Mouse (Mus musculus): ENCODE data around the gene Dact2. TPM values are rescaled to one million over a fixed set of nuclear protein-coding genes. Genes with fewer than 3 reads are reported as not detected.

Gene Dact2
- 8.5 and 8.8 TPM in 2 replicates for polyA plus RNA-seq (2014; fragmentation: Nextera tagmentation; extraction: Ambion mirVana)

DNA sequence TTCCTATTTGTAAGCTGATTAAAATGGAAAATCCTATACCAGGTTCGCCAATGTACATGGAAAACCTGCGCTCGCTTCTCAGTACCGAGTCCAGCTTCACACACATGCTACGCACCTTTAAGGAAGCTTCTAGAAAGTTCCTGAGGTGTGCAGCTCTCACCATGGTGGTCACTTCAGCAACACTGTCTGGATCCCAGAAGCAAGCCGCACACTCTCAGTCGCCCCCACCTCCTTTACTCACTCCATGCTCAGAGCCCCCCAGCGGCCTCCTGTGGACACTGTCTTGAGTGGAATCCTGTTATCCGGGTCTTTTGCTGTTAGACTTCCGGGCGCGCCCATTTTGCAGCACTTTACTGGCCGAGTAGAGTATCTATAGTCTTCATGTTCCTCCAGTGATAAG, at the start of gene Dact2:
TSS of gene Dact2 (minus strand) at position 244 of the 400 bp plus-strand sequence.
- H3K36me3 ChIP-seq (ENCODE audit: control insufficient read depth, insufficient read depth, low read length): no peaks in the 10 kb centered on the region
- no peak for ATAC-seq (ENCODE audit: insufficient number of reproducible peaks, insufficient read depth, low FRiP score, low read depth)
- H3K4me3 ChIP-seq (ENCODE audit: low read depth, low read length): peak within 1 kb of the TSS; percentile 73
- H3K4me1 ChIP-seq (ENCODE audit: control insufficient read depth, insufficient read depth, low read length): peaks cover 23% of the 10 kb centered on the region; the same call in 1 of the 2 replicates
- peak within 1 kb of the TSS; percentile 86 for H3K4me2 ChIP-seq (replicated peaks; ENCODE audit: low read depth, low read length)
- H3K27me3 ChIP-seq (ENCODE audit: control insufficient read depth, insufficient read depth, low read length): peaks cover 8% of the 10 kb centered on the region; the same call in 1 of the 2 replicates
- H3K9ac ChIP-seq (replicated peaks; ENCODE audit: low read depth, low read length): peak within 1 kb of the TSS; percentile 58
- H3K27ac ChIP-seq (ENCODE audit: low read length): peak within 1 kb of the TSS; percentile 86
- no peaks in the 10 kb centered on the region for H3K9me3 ChIP-seq (ENCODE audit: control insufficient read depth, low read depth, low read length)
- WGBS: 34% methylated on average over 13 of the region's 13 CpGs

GRCm38 (mm10) chr17:14252456-14252855, 48.4 kb upstream of the Dact2 start:
- no peak for ATAC-seq (ENCODE audit: insufficient number of reproducible peaks, insufficient read depth, low FRiP score, low read depth)
- Histone ChIP-seq H3K4me2 (replicated peaks; ENCODE audit: low read depth, low read length) (no peak overlapping the region), H3K4me1 (ENCODE audit: control insufficient read depth, insufficient read depth, low read length) (peaks cover 10% of the 10 kb centered on the region; the same call in 1 of the 2 replicates), H3K27me3 (ENCODE audit: control insufficient read depth, insufficient read depth, low read length) (no peaks in the 10 kb centered on the region), H3K4me3 (ENCODE audit: low read depth, low read length) (no peak overlapping the region), H3K9ac (replicated peaks; ENCODE audit: low read depth, low read length) (no peak overlapping the region), H3K36me3 (ENCODE audit: control insufficient read depth, insufficient read depth, low read length) (no peaks in the 10 kb centered on the region), H3K9me3 (ENCODE audit: control insufficient read depth, low read depth, low read length) (no peaks in the 10 kb centered on the region), H3K27ac (ENCODE audit: low read length) (no peak overlapping the region)
- WGBS: 59% methylated on average over 7 of the region's 7 CpGs

- no peaks in the 10 kb centered on the region for H3K27me3 ChIP-seq (ENCODE audit: control insufficient read depth, insufficient read depth, low read length)
- ATAC-seq (ENCODE audit: insufficient number of reproducible peaks, insufficient read depth, low FRiP score, low read depth): no peak
- H3K36me3 ChIP-seq (ENCODE audit: control insufficient read depth, insufficient read depth, low read length): no peaks in the 10 kb centered on the region
- no peak overlapping the region for H3K4me2 ChIP-seq (replicated peaks; ENCODE audit: low read depth, low read length)
- H3K4me3 ChIP-seq (ENCODE audit: low read depth, low read length): no peak overlapping the region
- H3K9me3 ChIP-seq (ENCODE audit: control insufficient read depth, low read depth, low read length): no peaks in the 10 kb centered on the region
- WGBS: 80% methylated on average over 8 of the region's 8 CpGs
- no peak overlapping the region for H3K9ac ChIP-seq (replicated peaks; ENCODE audit: low read depth, low read length)
- H3K4me1 ChIP-seq (ENCODE audit: control insufficient read depth, insufficient read depth, low read length): peaks cover 10% of the 10 kb centered on the region; the same call in 1 of the 2 replicates
- no peak overlapping the region for H3K27ac ChIP-seq (ENCODE audit: low read length)
Observed at GRCm38 (mm10) chr17:14250401-14250800, 46.3 kb upstream of the Dact2 start.

GRCm38 (mm10) chr17:14249595-14249994, 45.5 kb upstream of the Dact2 start:
- ATAC-seq (ENCODE audit: insufficient number of reproducible peaks, insufficient read depth, low FRiP score, low read depth): no peak
- WGBS: 48% methylated on average over 4 of the region's 4 CpGs

GRCm38 (mm10) chr17:14247931-14248330, 43.8 kb upstream of the Dact2 start:
- Histone ChIP-seq H3K4me3 (ENCODE audit: low read depth, low read length) (no peak overlapping the region), H3K27me3 (ENCODE audit: control insufficient read depth, insufficient read depth, low read length) (no peaks in the 10 kb centered on the region), H3K9ac (replicated peaks; ENCODE audit: low read depth, low read length) (no peak overlapping the region), H3K4me2 (replicated peaks; ENCODE audit: low read depth, low read length) (no peak overlapping the region), H3K4me1 (ENCODE audit: control insufficient read depth, insufficient read depth, low read length) (peaks cover 15% of the 10 kb centered on the region; the same call in 1 of the 2 replicates), H3K9me3 (ENCODE audit: control insufficient read depth, low read depth, low read length) (no peaks in the 10 kb centered on the region), H3K36me3 (ENCODE audit: control insufficient read depth, insufficient read depth, low read length) (no peaks in the 10 kb centered on the region), H3K27ac (ENCODE audit: low read length) (no peak overlapping the region)
- WGBS: 90% methylated on average over 8 of the region's 8 CpGs
- ATAC-seq (ENCODE audit: insufficient number of reproducible peaks, insufficient read depth, low FRiP score, low read depth): no peak

More at GRCm38 (mm10) chr17:14249595-14249994, 45.5 kb upstream of the Dact2 start:
- Histone ChIP-seq H3K9ac (replicated peaks; ENCODE audit: low read depth, low read length) (no peak overlapping the region), H3K27me3 (ENCODE audit: control insufficient read depth, insufficient read depth, low read length) (no peaks in the 10 kb centered on the region), H3K4me1 (ENCODE audit: control insufficient read depth, insufficient read depth, low read length) (peaks cover 16% of the 10 kb centered on the region; the same call in 1 of the 2 replicates), H3K27ac (ENCODE audit: low read length) (no peak overlapping the region), H3K36me3 (ENCODE audit: control insufficient read depth, insufficient read depth, low read length) (no peaks in the 10 kb centered on the region), H3K4me2 (replicated peaks; ENCODE audit: low read depth, low read length) (no peak overlapping the region), H3K9me3 (ENCODE audit: control insufficient read depth, low read depth, low read length) (no peaks in the 10 kb centered on the region), H3K4me3 (ENCODE audit: low read depth, low read length) (no peak overlapping the region)

- H3K27ac ChIP-seq (ENCODE audit: low read length): 0 out of 2 replicates have a peak overlapping the region, but pooled peaks have one; percentile 11
- no peak overlapping the region for H3K9ac ChIP-seq (replicated peaks; ENCODE audit: low read depth, low read length)
- no peaks in the 10 kb centered on the region for H3K9me3 ChIP-seq (ENCODE audit: control insufficient read depth, low read depth, low read length)
- no peaks in the 10 kb centered on the region for H3K27me3 ChIP-seq (ENCODE audit: control insufficient read depth, insufficient read depth, low read length)
- WGBS: 81% methylated on average over 2 of the region's 2 CpGs
- ATAC-seq (ENCODE audit: insufficient number of reproducible peaks, insufficient read depth, low FRiP score, low read depth): no peak
- no peak overlapping the region for H3K4me3 ChIP-seq (ENCODE audit: low read depth, low read length)
- peaks cover 11% of the 10 kb centered on the region; the same call in 1 of the 2 replicates for H3K4me1 ChIP-seq (ENCODE audit: control insufficient read depth, insufficient read depth, low read length)
- no peak overlapping the region for H3K4me2 ChIP-seq (replicated peaks; ENCODE audit: low read depth, low read length)
- H3K36me3 ChIP-seq (ENCODE audit: control insufficient read depth, insufficient read depth, low read length): no peaks in the 10 kb centered on the region
Observed at GRCm38 (mm10) chr17:14246266-14246665, 42.2 kb upstream of the Dact2 start.

DNA sequence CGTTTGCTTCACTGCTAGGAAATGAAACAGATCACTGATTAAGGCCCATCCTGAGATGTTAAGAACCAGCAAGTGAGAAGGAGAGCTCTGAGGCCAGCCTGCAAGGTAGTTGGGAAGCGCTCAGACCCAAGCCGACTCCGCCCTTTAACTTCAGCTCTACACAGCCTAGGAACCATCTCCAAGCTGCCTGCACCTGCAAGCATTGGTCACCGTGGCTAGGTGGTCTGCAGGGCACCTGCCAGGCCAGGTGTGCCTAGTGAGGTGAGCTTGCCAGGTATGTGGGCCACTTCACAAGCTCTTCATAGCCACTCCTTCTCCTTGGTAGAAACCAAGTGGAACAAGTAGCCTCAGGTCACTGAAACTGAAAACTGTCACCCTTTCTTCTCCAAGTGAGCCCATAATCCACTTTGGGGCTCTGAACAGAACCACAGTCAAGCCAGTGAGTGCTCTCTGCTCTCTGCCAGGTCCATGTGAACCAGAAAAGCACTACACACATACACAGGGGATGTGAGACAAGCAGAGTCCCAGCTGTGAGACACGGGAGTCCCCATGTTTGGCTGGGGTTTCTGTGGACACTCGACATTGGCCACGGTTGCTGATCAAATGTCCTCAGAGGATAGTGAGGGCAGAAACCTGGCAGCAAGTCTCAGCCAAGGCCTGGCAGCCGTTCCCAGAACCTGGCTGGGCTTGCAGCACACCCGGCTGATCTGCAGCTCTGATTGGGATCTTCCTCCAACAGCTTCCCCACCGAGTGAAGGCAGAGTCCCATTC, 40.3 kb upstream of the Dact2 start:
- WGBS: 59% methylated on average over 11 of the region's 11 CpGs
- no peak overlapping the region for H3K4me3 ChIP-seq (ENCODE audit: low read depth, low read length)
- no peak overlapping the region for H3K4me2 ChIP-seq (replicated peaks; ENCODE audit: low read depth, low read length)
- peak overlapping the region; percentile 78 for H3K27ac ChIP-seq (ENCODE audit: low read length)
- no peaks in the 10 kb centered on the region for H3K36me3 ChIP-seq (ENCODE audit: control insufficient read depth, insufficient read depth, low read length)
- H3K9ac ChIP-seq (replicated peaks; ENCODE audit: low read depth, low read length): no peak overlapping the region
- no peak for ATAC-seq (ENCODE audit: insufficient number of reproducible peaks, insufficient read depth, low FRiP score, low read depth)
- no peaks in the 10 kb centered on the region for H3K9me3 ChIP-seq (ENCODE audit: control insufficient read depth, low read depth, low read length)
- H3K4me1 ChIP-seq (ENCODE audit: control insufficient read depth, insufficient read depth, low read length): peaks cover 11% of the 10 kb centered on the region; the same call in 1 of the 2 replicates
- no peaks in the 10 kb centered on the region for H3K27me3 ChIP-seq (ENCODE audit: control insufficient read depth, insufficient read depth, low read length)

- no peak overlapping the region for H3K4me3 ChIP-seq (ENCODE audit: low read depth, low read length)
- no peak overlapping the region for H3K27ac ChIP-seq (ENCODE audit: low read length)
- no peak overlapping the region for H3K9ac ChIP-seq (replicated peaks; ENCODE audit: low read depth, low read length)
- no peaks in the 10 kb centered on the region for H3K36me3 ChIP-seq (ENCODE audit: control insufficient read depth, insufficient read depth, low read length)
- peaks cover 11% of the 10 kb centered on the region; the same call in 1 of the 2 replicates for H3K4me1 ChIP-seq (ENCODE audit: control insufficient read depth, insufficient read depth, low read length)
- no peak for ATAC-seq (ENCODE audit: insufficient number of reproducible peaks, insufficient read depth, low FRiP score, low read depth)
- no peaks in the 10 kb centered on the region for H3K9me3 ChIP-seq (ENCODE audit: control insufficient read depth, low read depth, low read length)
- H3K4me2 ChIP-seq (replicated peaks; ENCODE audit: low read depth, low read length): no peak overlapping the region
- no peaks in the 10 kb centered on the region for H3K27me3 ChIP-seq (ENCODE audit: control insufficient read depth, insufficient read depth, low read length)
- WGBS: 92% methylated on average over 8 of the region's 8 CpGs
Observed at GRCm38 (mm10) chr17:14242634-14243033, 38.5 kb upstream of the Dact2 start.

Measured in stomach, embryonic 14.5 days (tissue).